Mouse (Mus musculus) embryonic fibroblast, embryonic 13.5 days (primary cell): Measurements from ENCODE around the gene Polr2i.
A peak's percentile ranks its signal among the peaks of the same experiment; 100 is the strongest.

Experiments
- CTCF ChIP-seq: IDR thresholded peaks from 2 replicates; pipeline ENCODE4 v1.5.1; 2011; ENCODE audit warnings: mild to moderate bottlenecking, control low read depth, low read length, moderate library complexity, borderline replicate concordance; ENCODE audit not compliant: insufficient read depth
- POLR2A ChIP-seq: IDR thresholded peaks from 2 replicates; pipeline ENCODE4 v1.6.1; 2011; ENCODE audit warnings: low read depth, mild to moderate bottlenecking, control low read depth, low read length, moderate library complexity

DNA sequence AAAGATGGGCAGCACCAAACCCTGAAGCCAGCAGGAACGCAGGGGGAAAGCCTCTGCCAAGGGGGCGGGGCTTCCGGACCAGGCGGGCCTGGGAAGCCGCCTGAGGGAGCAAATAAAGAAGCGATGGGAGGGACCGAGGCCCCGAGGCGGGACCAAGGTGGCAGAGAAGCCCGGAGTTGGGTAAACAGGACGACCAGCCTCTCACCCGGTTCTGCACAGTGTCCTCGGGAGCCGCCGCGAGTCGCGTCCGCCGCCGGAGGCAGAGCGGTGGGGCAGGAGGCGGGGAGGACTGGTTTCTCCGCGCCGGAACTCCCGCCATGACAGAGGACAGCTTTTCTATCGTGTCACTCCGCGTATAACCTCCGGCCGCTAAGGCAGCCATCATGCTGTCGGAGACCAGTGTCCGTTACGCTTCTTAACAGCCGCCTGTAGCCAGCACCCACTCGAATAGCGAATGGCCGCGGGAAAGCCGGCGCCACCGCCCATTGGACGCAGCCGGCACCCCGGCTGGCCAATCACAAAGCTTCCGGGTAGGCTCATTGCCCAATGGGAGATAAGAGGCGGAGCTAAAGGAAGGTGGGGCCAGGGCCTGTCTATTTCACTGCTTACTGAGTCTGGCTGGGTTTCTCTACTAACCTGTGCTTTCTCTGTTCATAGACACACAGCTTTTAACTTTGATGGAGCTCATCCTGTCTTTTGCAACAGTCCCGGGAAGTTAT is 48.4 kb downstream of the Polr2i start, which contains the start of the genes Thap8 and Wdr62:
- TF ChIP-seq CTCF, result no peak
- TF ChIP-seq POLR2A, result peak; percentile 39; the same call in 1 of the 2 replicates
